Mouse (Mus musculus): Measurements from ENCODE around the gene Trim61. TPM values are rescaled to one million over a fixed set of nuclear protein-coding genes. Genes with fewer than 3 reads are reported as not detected.
"Not testable (repeated sequence)": the region's sequence is repeated elsewhere in the genome, so short reads cannot be mapped to it uniquely, and the experiment has no call there.

Gene Trim61
- polyA plus RNA-seq, 1 experiment from 2014 or later, result not detected

DNA sequence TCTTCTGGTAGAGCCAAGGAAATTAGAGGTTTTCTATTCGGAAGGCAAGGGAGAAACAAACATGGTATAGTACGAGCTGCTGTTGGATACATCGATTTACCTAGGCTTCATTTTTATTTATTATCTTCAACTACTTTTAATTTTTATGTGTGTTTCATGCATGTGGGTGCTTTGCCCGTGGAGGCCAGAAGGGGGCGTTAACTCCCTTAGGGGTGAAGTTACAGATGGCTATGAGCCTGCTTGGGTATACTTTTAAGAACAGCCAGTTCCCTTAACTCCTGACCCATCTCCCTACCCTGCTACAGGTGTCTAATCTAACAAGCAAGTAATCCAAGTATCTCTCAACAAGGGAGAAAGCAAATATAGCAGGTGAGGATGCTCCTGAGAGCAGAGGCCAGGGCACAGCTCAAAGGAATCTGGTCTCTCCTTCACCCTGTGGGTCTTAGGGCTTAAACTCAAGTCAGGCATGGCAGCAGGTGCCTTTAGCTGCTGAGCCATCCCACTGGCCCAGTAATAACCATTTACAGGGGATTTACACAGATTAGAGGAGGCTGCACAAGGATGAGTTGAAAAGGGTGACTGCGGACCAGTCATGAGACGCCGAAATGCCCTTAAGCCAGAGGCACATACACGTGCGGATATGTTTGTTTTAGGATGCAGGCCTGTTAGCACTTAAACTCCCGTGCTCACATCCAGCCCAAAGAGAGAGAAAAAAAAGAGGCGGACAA is 10.8 kb upstream of the Trim61 start:
- H3K9me3 ChIP-seq (ENCODE audit: control insufficient read depth, low read length), result no peaks in the 10 kb centered on the region
- no peak overlapping the region for H3K4me3 ChIP-seq (ENCODE audit: low read depth, low read length)
- H3K27me3 ChIP-seq (ENCODE audit: control insufficient read depth, insufficient read depth, low read length), result no peaks in the 10 kb centered on the region
- H3K27ac ChIP-seq (replicated peaks), result no peak overlapping the region
- WGBS, result 75% methylated on average over 12 of the region's 12 CpGs
- H3K4me1 ChIP-seq (replicated peaks; ENCODE audit: control insufficient read depth, insufficient read depth), result no peaks in the 10 kb centered on the region
- no peak overlapping the region for H3K9ac ChIP-seq (ENCODE audit: low read length)
- H3K4me2 ChIP-seq (replicated peaks; ENCODE audit: low read depth), result no peak overlapping the region
- no peak for TF ChIP-seq EP300 (optimal IDR thresholded peaks at IDR 0.05)
- TF ChIP-seq CTCF (IDR thresholded peaks at IDR 0.05; ENCODE audit: low read depth), result peak; percentile 12; the same call in 1 of the 2 replicates
- ATAC-seq (ENCODE audit: low FRiP score, low TSS enrichment), result no peak
- H3K36me3 ChIP-seq (ENCODE audit: control insufficient read depth, insufficient read depth, low read length), result no peaks in the 10 kb centered on the region
- DNase-seq (ENCODE audit: low spot score), result no peak

DNA sequence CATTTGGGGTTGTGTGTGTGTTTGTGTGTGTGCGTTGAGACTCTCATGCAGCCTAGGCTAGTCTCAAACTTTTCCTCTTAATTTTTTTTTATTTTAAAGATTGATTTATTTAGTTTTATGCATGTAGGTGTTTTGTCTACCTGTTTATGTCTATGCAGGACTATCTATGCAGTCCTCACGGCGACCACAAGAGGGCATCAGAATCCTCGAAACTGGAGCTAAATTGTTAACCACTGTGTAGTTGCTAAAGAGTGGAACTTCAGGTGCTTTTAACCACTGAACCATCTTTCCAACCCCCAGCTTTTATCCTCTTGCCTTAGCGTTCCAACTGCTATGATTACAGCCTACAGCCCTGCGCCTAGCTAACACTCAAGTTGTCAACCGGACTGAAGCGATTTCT is 4.2 kb upstream of the Trim61 start:
- DNase-seq (ENCODE audit: low spot score) (peak; percentile 73), ATAC-seq (ENCODE audit: low FRiP score, low TSS enrichment) (no peak)
- TF ChIP-seq EP300 (optimal IDR thresholded peaks at IDR 0.05), result no peak
- TF ChIP-seq CTCF (IDR thresholded peaks at IDR 0.05; ENCODE audit: low read depth), result peak; percentile 85
- Histone ChIP-seq H3K9me3 (ENCODE audit: control insufficient read depth, low read length) (no peaks in the 10 kb centered on the region), H3K27ac (replicated peaks) (no peak overlapping the region), H3K9ac (ENCODE audit: low read length) (no peak overlapping the region), H3K4me3 (ENCODE audit: low read depth, low read length) (no peak overlapping the region), H3K4me2 (replicated peaks; ENCODE audit: low read depth) (no peak overlapping the region), H3K4me1 (replicated peaks; ENCODE audit: control insufficient read depth, insufficient read depth) (no peaks in the 10 kb centered on the region), H3K27me3 (ENCODE audit: control insufficient read depth, insufficient read depth, low read length) (no peaks in the 10 kb centered on the region), H3K36me3 (ENCODE audit: control insufficient read depth, insufficient read depth, low read length) (no peaks in the 10 kb centered on the region)
- 46% methylated on average over 8 of the region's 8 CpGs for WGBS

DNA sequence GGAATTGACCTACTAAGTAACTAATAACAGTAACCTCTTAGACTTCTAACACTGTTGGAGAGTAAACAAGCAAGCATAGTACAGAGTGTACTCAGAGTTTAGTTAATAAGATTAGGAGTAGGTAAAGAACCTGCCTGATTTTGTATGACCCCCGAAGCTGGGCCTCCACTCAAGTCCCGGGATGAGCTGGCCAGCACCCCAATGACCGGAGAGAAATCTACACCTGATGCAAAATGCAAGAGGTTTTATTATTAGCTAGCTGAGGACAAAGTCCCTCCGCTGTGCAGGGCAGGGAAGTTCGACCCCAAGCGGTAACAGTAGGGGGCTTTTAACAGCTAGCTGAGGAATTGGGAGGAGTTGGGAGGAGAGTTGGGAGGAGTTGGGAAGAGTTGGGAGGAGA is 10.7 kb downstream of the Trim61 start:
- H3K9me3 ChIP-seq (ENCODE audit: control insufficient read depth, low read length); H3K27ac ChIP-seq (replicated peaks); H3K4me1 ChIP-seq (replicated peaks; ENCODE audit: control insufficient read depth, insufficient read depth); H3K9ac ChIP-seq (ENCODE audit: low read length); H3K4me2 ChIP-seq (replicated peaks; ENCODE audit: low read depth); H3K4me3 ChIP-seq (ENCODE audit: low read depth, low read length); ATAC-seq (ENCODE audit: low FRiP score, low TSS enrichment); H3K27me3 ChIP-seq (ENCODE audit: control insufficient read depth, insufficient read depth, low read length); H3K36me3 ChIP-seq (ENCODE audit: control insufficient read depth, insufficient read depth, low read length); DNase-seq (ENCODE audit: low spot score): not testable (repeated sequence)
- WGBS, result 81% methylated on average over 6 of the region's 6 CpGs

DNA sequence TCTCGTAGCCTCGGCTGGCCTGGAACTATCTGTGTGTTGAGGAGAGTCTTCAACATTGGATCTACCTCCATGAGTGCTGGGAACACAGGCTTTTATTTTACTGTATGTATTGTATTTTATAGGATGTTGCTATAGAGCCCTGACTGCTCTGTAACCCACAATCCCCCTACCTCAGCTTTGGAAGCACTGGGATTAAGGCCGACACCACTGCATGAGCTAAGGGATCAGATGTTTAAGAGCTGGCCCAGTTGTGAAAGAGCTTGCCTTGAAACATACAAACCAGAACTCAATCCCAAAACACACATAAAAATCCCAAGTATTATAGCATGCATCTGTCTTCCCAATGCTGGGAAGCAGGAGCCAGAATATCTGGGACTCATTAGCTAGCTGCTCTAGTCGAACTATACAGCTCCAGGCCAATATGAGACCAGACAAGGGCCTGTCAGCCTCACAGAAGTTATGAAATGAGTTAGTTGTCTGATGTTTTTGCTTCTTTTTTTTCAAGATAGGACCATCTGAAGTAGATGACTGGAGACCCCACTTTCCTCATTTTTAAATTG is 19.4 kb downstream of the Trim61 start:
- Histone ChIP-seq H3K4me1 (replicated peaks; ENCODE audit: control insufficient read depth, insufficient read depth) (no peaks in the 10 kb centered on the region), H3K27ac (replicated peaks) (no peak overlapping the region), H3K9ac (ENCODE audit: low read length) (no peak overlapping the region), H3K4me3 (ENCODE audit: low read depth, low read length) (no peak overlapping the region), H3K36me3 (ENCODE audit: control insufficient read depth, insufficient read depth, low read length) (no peaks in the 10 kb centered on the region), H3K4me2 (replicated peaks; ENCODE audit: low read depth) (no peak overlapping the region), H3K27me3 (ENCODE audit: control insufficient read depth, insufficient read depth, low read length) (no peaks in the 10 kb centered on the region), H3K9me3 (ENCODE audit: control insufficient read depth, low read length) (no peaks in the 10 kb centered on the region)
- ATAC-seq (ENCODE audit: low FRiP score, low TSS enrichment), result no peak
- WGBS, result 82% methylated on average over 4 of the region's 4 CpGs
- DNase-seq (ENCODE audit: low spot score), result no peak
- TF ChIP-seq CTCF (IDR thresholded peaks at IDR 0.05; ENCODE audit: low read depth), result no peak
- TF ChIP-seq EP300 (optimal IDR thresholded peaks at IDR 0.05), result no peak

DNA sequence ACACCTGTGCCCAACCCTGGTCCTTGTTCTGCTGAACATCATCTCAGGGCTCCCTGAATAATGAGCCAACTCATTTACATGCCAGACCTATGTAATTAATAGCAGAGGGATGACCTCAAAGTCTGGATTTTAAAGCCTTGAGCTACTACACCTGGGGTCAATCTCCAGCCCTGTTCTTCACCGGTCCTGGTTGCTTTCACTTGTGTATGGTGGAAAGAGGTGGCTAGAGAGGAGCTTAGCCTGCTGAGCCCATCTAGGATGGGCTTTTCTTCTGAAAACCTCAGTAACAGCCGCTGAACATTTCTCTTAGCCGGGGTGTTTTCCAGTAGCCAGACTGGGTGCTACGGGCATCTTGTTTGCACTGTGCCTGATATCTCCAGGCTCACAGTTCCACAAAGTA is 30.6 kb downstream of the Trim61 start, which contains the start of gene Trim75:
TSS of gene Trim75 (minus strand) at position 101 of the 400 bp plus-strand sequence.
- ATAC-seq (ENCODE audit: low FRiP score, low TSS enrichment), result no peak
- H3K27ac ChIP-seq (replicated peaks), result no peak within 1 kb of the TSS
- 86% methylated on average over 4 of the region's 4 CpGs for WGBS
- no peaks in the 10 kb centered on the region for H3K27me3 ChIP-seq (ENCODE audit: control insufficient read depth, insufficient read depth, low read length)
- no peaks in the 10 kb centered on the region for H3K36me3 ChIP-seq (ENCODE audit: control insufficient read depth, insufficient read depth, low read length)
- no peak within 1 kb of the TSS for H3K9ac ChIP-seq (ENCODE audit: low read length)
- H3K4me2 ChIP-seq (replicated peaks; ENCODE audit: low read depth), result no peak within 1 kb of the TSS
- H3K9me3 ChIP-seq (ENCODE audit: control insufficient read depth, low read length), result no peaks in the 10 kb centered on the region
- DNase-seq (ENCODE audit: low spot score), result no peak
- no peak within 1 kb of the TSS for H3K4me3 ChIP-seq (ENCODE audit: low read depth, low read length)
- TF ChIP-seq EP300 (optimal IDR thresholded peaks at IDR 0.05), result no peak
- no peak for TF ChIP-seq CTCF (IDR thresholded peaks at IDR 0.05; ENCODE audit: low read depth)
- no peaks in the 10 kb centered on the region for H3K4me1 ChIP-seq (replicated peaks; ENCODE audit: control insufficient read depth, insufficient read depth)

DNA sequence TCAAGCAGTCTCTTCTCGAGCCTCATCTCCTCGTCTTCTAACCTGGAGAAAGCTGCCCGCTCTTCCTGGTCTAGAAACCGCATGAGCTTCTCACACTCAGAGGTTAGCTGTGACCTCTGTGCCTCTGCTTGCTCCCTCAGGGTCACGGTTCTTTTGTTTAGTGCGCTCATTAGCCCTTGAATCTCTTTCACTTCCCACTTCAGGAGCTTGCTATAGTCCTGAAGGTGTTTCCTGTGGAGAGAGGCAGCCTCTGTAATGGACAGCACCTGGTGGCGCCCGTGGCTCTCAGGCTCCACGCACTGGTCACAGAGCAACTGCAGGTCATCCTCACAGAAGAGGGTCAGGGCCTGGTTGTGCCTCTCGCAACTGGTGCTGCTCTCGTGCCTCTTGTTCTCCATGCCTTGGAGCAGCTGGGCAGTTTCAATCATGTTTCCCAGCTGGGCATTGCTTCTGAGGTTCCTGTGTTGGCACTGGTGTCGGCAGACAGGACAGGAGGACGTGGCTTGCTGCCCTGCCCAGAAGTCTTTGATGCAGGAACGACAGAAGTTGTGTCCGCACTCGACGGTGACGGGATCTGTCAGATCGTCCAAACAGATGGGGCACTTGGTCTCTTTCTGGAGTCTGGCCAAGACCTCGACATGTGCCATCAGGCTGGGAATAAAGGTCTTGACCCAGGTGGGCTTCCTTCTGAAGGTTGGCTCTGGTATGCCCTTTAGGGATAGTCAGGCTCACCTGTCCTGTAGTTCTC is 35.0 kb downstream of the Trim61 start:
- 70% methylated on average over 20 of the region's 20 CpGs for WGBS
- no peak for ATAC-seq (ENCODE audit: low FRiP score, low TSS enrichment)

More for the DNA sequence above, 35.0 kb downstream of the Trim61 start:
- H3K9me3 ChIP-seq (ENCODE audit: control insufficient read depth, low read length), result no peaks in the 10 kb centered on the region
- no peak overlapping the region for H3K4me3 ChIP-seq (ENCODE audit: low read depth, low read length)
- H3K27ac ChIP-seq (replicated peaks), result no peak overlapping the region
- no peak for TF ChIP-seq CTCF (IDR thresholded peaks at IDR 0.05; ENCODE audit: low read depth)
- no peak for TF ChIP-seq EP300 (optimal IDR thresholded peaks at IDR 0.05)
- DNase-seq (ENCODE audit: low spot score), result no peak
- H3K4me2 ChIP-seq (replicated peaks; ENCODE audit: low read depth), result no peak overlapping the region
- H3K4me1 ChIP-seq (replicated peaks; ENCODE audit: control insufficient read depth, insufficient read depth), result no peaks in the 10 kb centered on the region
- no peaks in the 10 kb centered on the region for H3K36me3 ChIP-seq (ENCODE audit: control insufficient read depth, insufficient read depth, low read length)
- H3K27me3 ChIP-seq (ENCODE audit: control insufficient read depth, insufficient read depth, low read length), result no peaks in the 10 kb centered on the region
- no peak overlapping the region for H3K9ac ChIP-seq (ENCODE audit: low read length)

Other genes with a start within 250 kb of the Trim61 start
- 13.4 and 14.0 TPM in 2 replicates for gene Klhl2, start 168.5 kb downstream of the Trim61 start, polyA plus RNA-seq (2015; fragmentation: Nextera tagmentation; extraction: Ambion mirVana)
- 36.6 and 37.2 TPM in 2 replicates for gene Tmem192, start 71.3 kb downstream of the Trim61 start, polyA plus RNA-seq (2015; fragmentation: Nextera tagmentation; extraction: Ambion mirVana)
- not detected in 2 replicates for gene Trim75, start 30.7 kb downstream of the Trim61 start, polyA plus RNA-seq (2015; fragmentation: Nextera tagmentation; extraction: Ambion mirVana)
- gene Trim60, start 61 bp upstream of the Trim61 start, polyA plus RNA-seq (2015; fragmentation: Nextera tagmentation; extraction: Ambion mirVana), result not detected in 2 replicates
- 0.45 TPM in 2 replicates for gene Apela, start 18.8 kb upstream of the Trim61 start, polyA plus RNA-seq (2015; fragmentation: Nextera tagmentation; extraction: Ambion mirVana)
- not detected in 2 replicates for gene Gm10663, start 56.5 kb upstream of the Trim61 start, polyA plus RNA-seq (2015; fragmentation: Nextera tagmentation; extraction: Ambion mirVana)
- gene BC030870, start 111.0 kb upstream of the Trim61 start, polyA plus RNA-seq (2015; fragmentation: Nextera tagmentation; extraction: Ambion mirVana), result 15.0 and 17.6 TPM in 2 replicates

All from stomach, postnatal 0 days (tissue).